Mouse (Mus musculus) megakaryocyte, embryonic 14.5 days (primary cell): ENCODE results near the gene Bcl2.

Experiments
- FLI1 ChIP-seq: IDR thresholded peaks from 2 replicates; pipeline ENCODE4 v1.6.1; 2012; ENCODE audit warnings: low read length, inconsistent platforms, mixed read lengths
- GATA1 ChIP-seq: IDR thresholded peaks from 3 replicates; pipeline ENCODE4 v1.6.1; 2012; ENCODE audit warnings: mixed read lengths, low read length, inconsistent platforms, borderline replicate concordance

DNA sequence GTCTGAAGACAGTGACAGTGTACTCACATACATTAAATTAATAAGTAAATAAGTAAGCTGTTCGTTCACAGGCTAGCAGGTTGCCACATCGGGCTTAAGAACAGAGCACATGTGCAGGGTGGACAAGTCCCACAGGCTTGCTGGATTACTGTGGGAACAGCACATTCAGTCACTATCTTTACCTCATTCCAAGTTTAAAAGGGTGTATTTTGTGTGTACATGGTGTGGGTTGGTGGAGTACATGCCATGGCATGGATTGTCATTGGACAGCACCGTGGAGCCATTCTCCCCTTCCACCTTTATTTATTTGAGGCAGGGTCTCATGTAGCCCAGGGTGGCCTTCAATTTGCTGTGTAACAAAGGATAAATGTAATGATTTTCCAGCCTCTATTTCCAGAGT, 2.1 kb upstream of the Bcl2 start:
- TF ChIP-seq FLI1, result no peak
- TF ChIP-seq GATA1, result no peak
